Mouse (Mus musculus): ENCODE measurements around the gene Rpl28. TPM values are rescaled to one million over a fixed set of nuclear protein-coding genes. Genes with fewer than 3 reads are reported as not detected.

The Rpl28 gene
- 3,329 TPM for polyA plus RNA-seq (2012; fragmentation: generic; extraction: Trizol)

GRCm38 (mm10) chr7:4792278-4793212 is at the start of gene Rpl28:
Gene Rpl28 (plus strand): TSS chr7:4792874.
- H3K4me2 ChIP-seq (ENCODE audit: low read depth): peak within 1 kb of the TSS; percentile 97
- H3K36me3 ChIP-seq (ENCODE audit: control insufficient read depth, insufficient read depth): peaks cover 28% of the 10 kb centered on the region
- peak within 1 kb of the TSS; percentile 83 for H3ac ChIP-seq (ENCODE audit: control insufficient read depth, insufficient read length)
- H3K79me2 ChIP-seq (ENCODE audit: control insufficient read depth, insufficient read depth): peaks cover 25% of the 10 kb centered on the region
- H3K27me3 ChIP-seq (ENCODE audit: control insufficient read depth, insufficient read depth, insufficient read length): no peaks in the 10 kb centered on the region
- H3K4me3 ChIP-seq: peak within 1 kb of the TSS; percentile 96
- peak; percentile 58 for TF ChIP-seq REST (IDR thresholded peaks at IDR 0.05; ENCODE audit: insufficient read depth, insufficient read length)
- peak; percentile 99 for TF ChIP-seq POLR2A (IDR thresholded peaks at IDR 0.05; ENCODE audit: insufficient read length, low read depth)
- TF ChIP-seq SRF (IDR thresholded peaks at IDR 0.05; ENCODE audit: control insufficient read depth, insufficient read length, low read depth): peak; percentile 18
- TF ChIP-seq TCF12 (IDR thresholded peaks at IDR 0.05; ENCODE audit: insufficient read depth, poor library complexity, severe bottlenecking): no peak
- no peak for TF ChIP-seq USF1 (IDR thresholded peaks at IDR 0.05; ENCODE audit: low read depth)
- peak; percentile 99 for TF ChIP-seq POLR2AphosphoS2 (IDR thresholded peaks at IDR 0.05; ENCODE audit: insufficient read length, low read depth)

DNA sequence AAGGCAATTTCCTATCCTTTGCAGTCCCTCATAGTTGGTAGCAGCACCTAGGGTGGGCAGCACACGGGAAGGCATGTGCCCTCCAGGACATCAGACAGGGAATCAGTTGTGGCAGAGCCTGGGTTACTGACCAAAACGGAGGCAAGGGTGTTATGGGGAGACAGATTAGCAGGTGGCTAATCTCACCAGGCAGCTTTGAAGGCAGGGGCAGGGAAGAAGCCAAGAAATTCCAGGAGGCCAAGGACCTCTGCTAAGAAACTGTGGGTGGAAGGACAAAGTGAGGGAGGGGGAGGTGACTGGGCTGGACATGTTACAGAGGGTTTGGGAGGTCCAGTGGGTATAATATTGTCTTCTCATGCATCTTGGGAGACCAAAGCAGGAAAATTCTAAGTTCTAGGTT is 49.3 kb upstream of the Rpl28 start:
- no peaks in the 10 kb centered on the region for H3K36me3 ChIP-seq (ENCODE audit: control insufficient read depth, insufficient read depth)
- TF ChIP-seq POLR2AphosphoS2 (IDR thresholded peaks at IDR 0.05; ENCODE audit: insufficient read length, low read depth) (no peak), SRF (IDR thresholded peaks at IDR 0.05; ENCODE audit: control insufficient read depth, insufficient read length, low read depth) (no peak), MYOG (IDR thresholded peaks at IDR 0.05; ENCODE audit: control insufficient read depth in 1 of 3, insufficient read depth in 1 of 3, insufficient read length in 2 of 3, low read depth in 2 of 3) (no peak), TCF12 (IDR thresholded peaks at IDR 0.05; ENCODE audit: insufficient read depth, poor library complexity, severe bottlenecking) (no peak), REST (IDR thresholded peaks at IDR 0.05; ENCODE audit: insufficient read depth, insufficient read length) (no peak), CEBPB (IDR thresholded peaks at IDR 0.05; ENCODE audit: insufficient read depth, poor library complexity, severe bottlenecking) (no peak), MYOD1 (IDR thresholded peaks at IDR 0.05; ENCODE audit: control insufficient read depth in 1 of 3, insufficient read length in 2 of 3, low read depth in 2 of 3) (no peak), E2F4 (IDR thresholded peaks at IDR 0.05; ENCODE audit: insufficient read depth) (no peak), USF1 (IDR thresholded peaks at IDR 0.05; ENCODE audit: low read depth) (no peak), TCF3 (IDR thresholded peaks at IDR 0.05; ENCODE audit: insufficient read length, low read depth) (no peak), MAX (IDR thresholded peaks at IDR 0.05; ENCODE audit: low read depth) (no peak), POLR2A (IDR thresholded peaks at IDR 0.05; ENCODE audit: insufficient read length, low read depth) (no peak)
- no peak overlapping the region for H3K4me3 ChIP-seq
- no peaks in the 10 kb centered on the region for H3K27me3 ChIP-seq (ENCODE audit: control insufficient read depth, insufficient read depth, insufficient read length)
- no peak overlapping the region for H3K4me2 ChIP-seq (ENCODE audit: low read depth)
- H3ac ChIP-seq (ENCODE audit: control insufficient read depth, insufficient read length): no peak overlapping the region
- H3K79me2 ChIP-seq (ENCODE audit: control insufficient read depth, insufficient read depth): peaks cover 5% of the 10 kb centered on the region

- Histone ChIP-seq H3ac (ENCODE audit: control insufficient read depth, insufficient read length) (no peak overlapping the region), H3K27me3 (ENCODE audit: control insufficient read depth, insufficient read depth, insufficient read length) (no peaks in the 10 kb centered on the region), H3K4me2 (ENCODE audit: low read depth) (no peak overlapping the region), H3K36me3 (ENCODE audit: control insufficient read depth, insufficient read depth) (no peaks in the 10 kb centered on the region), H3K79me2 (ENCODE audit: control insufficient read depth, insufficient read depth) (peaks cover 5% of the 10 kb centered on the region), H3K4me3 (no peak overlapping the region)
- TF ChIP-seq REST (IDR thresholded peaks at IDR 0.05; ENCODE audit: insufficient read depth, insufficient read length) (no peak), SRF (IDR thresholded peaks at IDR 0.05; ENCODE audit: control insufficient read depth, insufficient read length, low read depth) (no peak), MYOD1 (IDR thresholded peaks at IDR 0.05; ENCODE audit: control insufficient read depth in 1 of 3, insufficient read length in 2 of 3, low read depth in 2 of 3) (no peak), E2F4 (IDR thresholded peaks at IDR 0.05; ENCODE audit: insufficient read depth) (no peak), POLR2A (IDR thresholded peaks at IDR 0.05; ENCODE audit: insufficient read length, low read depth) (no peak), POLR2AphosphoS2 (IDR thresholded peaks at IDR 0.05; ENCODE audit: insufficient read length, low read depth) (no peak), MAX (IDR thresholded peaks at IDR 0.05; ENCODE audit: low read depth) (no peak), TCF12 (IDR thresholded peaks at IDR 0.05; ENCODE audit: insufficient read depth, poor library complexity, severe bottlenecking) (no peak), TCF3 (IDR thresholded peaks at IDR 0.05; ENCODE audit: insufficient read length, low read depth) (no peak), CEBPB (IDR thresholded peaks at IDR 0.05; ENCODE audit: insufficient read depth, poor library complexity, severe bottlenecking) (no peak), MYOG (IDR thresholded peaks at IDR 0.05; ENCODE audit: control insufficient read depth in 1 of 3, insufficient read depth in 1 of 3, insufficient read length in 2 of 3, low read depth in 2 of 3) (no peak)
Measured at GRCm38 (mm10) chr7:4744886-4745285, 47.8 kb upstream of the Rpl28 start.

DNA sequence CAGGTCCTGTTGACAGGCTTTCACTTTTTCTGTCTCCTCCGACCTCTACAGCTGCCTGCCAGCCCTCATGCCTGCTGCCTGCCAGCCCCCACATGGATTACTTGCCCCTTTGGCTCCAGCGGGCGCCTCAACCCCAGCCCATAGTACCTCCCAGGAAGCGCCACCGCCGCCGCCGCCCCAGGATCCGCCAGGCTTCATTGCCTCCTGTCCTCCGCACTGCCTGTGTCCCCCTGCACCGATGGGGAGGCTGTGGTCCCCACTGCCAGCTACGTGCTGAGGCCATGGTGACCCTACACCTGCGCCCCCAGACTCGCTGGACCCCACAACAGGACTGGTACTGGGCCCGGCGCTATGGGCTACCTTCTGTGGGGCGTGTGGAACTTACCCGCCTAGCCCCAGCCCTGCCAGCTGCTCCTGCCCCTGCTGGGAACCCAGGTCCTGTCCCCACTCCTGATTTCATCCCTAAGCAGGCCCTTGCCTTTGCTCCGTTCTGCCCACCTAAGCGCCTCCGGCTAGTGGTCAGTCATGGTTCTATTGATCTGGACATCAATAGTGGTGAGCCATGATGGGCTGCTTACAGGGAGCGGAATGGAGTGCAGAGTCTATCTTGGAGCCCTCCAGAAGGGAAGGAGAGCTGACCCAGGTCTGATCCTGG is 46.2 kb upstream of the Rpl28 start:
- Histone ChIP-seq H3K4me3 (no peak overlapping the region), H3K4me2 (ENCODE audit: low read depth) (no peak overlapping the region), H3ac (ENCODE audit: control insufficient read depth, insufficient read length) (no peak overlapping the region), H3K36me3 (ENCODE audit: control insufficient read depth, insufficient read depth) (no peaks in the 10 kb centered on the region), H3K79me2 (ENCODE audit: control insufficient read depth, insufficient read depth) (no peaks in the 10 kb centered on the region), H3K27me3 (ENCODE audit: control insufficient read depth, insufficient read depth, insufficient read length) (no peaks in the 10 kb centered on the region)
- no peak for TF ChIP-seq E2F4 (IDR thresholded peaks at IDR 0.05; ENCODE audit: insufficient read depth)
- no peak for TF ChIP-seq TCF12 (IDR thresholded peaks at IDR 0.05; ENCODE audit: insufficient read depth, poor library complexity, severe bottlenecking)
